Mouse (Mus musculus) lung, postnatal 0 days (tissue): ENCODE measurements at regions not wholly inside any gene's neighbourhood (a gene's known extent, or its start where the extent isn't known, plus 50 kb on each side); places are given as distances from the start of the nearest gene placed in this dataset.
"Not testable (repeated sequence)": the region's sequence is repeated elsewhere in the genome, so short reads cannot be mapped to it uniquely, and the experiment has no call there.

Source experiments
- ATAC-seq: fragments of 200-750 bp; cut with Nextera tagmentation; 2 replicates; pipeline ENCODE4 v1.8.0; 2017; ENCODE audit warnings: moderate library complexity
- DNase-seq: peaks from one replicate; pipeline ENCODE4 v3.0.0-alpha.2; 2016; ENCODE audit warnings: low spot score
- H3K27ac ChIP-seq: fragments of 300-500 bp; sonication (generic); 2 replicates; pipeline ENCODE4 v1.5.1; 2014; ENCODE audit warnings: antibody characterized with exemption, mild to moderate bottlenecking, low read length, mixed read lengths
- H3K27me3 ChIP-seq: fragments of 300-500 bp; sonication (generic); replicated peaks from 2 replicates; pipeline ENCODE4 v1.6.1; 2014; ENCODE audit warnings: low read length, mixed read lengths; ENCODE audit not compliant: insufficient read depth
- H3K36me3 ChIP-seq: fragments of 300-500 bp; sonication (generic); 2 replicates; pipeline ENCODE4 v1.6.1; 2014; ENCODE audit warnings: low read length, mixed read lengths; ENCODE audit not compliant: insufficient read depth
- H3K4me1 ChIP-seq: fragments of 300-500 bp; sonication (generic); 2 replicates; pipeline ENCODE4 v1.6.1; 2014; ENCODE audit warnings: antibody characterized with exemption, low read depth, low read length, mixed read lengths; ENCODE audit not compliant: insufficient read depth
- H3K4me2 ChIP-seq: fragments of 300-500 bp; sonication (generic); replicated peaks from 2 replicates; pipeline ENCODE4 v1.6.1; 2014; ENCODE audit warnings: low read depth, mild to moderate bottlenecking, low read length, moderate library complexity, mixed read lengths
- H3K4me3 ChIP-seq: fragments of 300-500 bp; sonication (generic); 2 replicates; pipeline ENCODE4 v1.5.1; 2014; ENCODE audit warnings: low read depth, low read length
- H3K9ac ChIP-seq: fragments of 300-500 bp; sonication (generic); replicated peaks from 2 replicates; pipeline ENCODE4 v1.6.1; 2014; ENCODE audit warnings: low read depth, mild to moderate bottlenecking
- H3K9me3 ChIP-seq: fragments of 300-500 bp; sonication (generic); 2 replicates; pipeline ENCODE4 v1.6.1; 2016; ENCODE audit warnings: low read length, mixed read lengths
- CTCF ChIP-seq: IDR thresholded peaks from 2 replicates; pipeline ENCODE4 v1.5.1; 2016; ENCODE audit warnings: antibody characterized with exemption, mild to moderate bottlenecking
- EP300 ChIP-seq: IDR thresholded peaks from 2 replicates; pipeline ENCODE4 v1.6.1; 2016; ENCODE audit warnings: antibody characterized with exemption, mild to moderate bottlenecking, control low read depth
- WGBS: fragments of 180-500 bp; shearing (Covaris S2); extraction: QIAGEN DNeasy Blood & Tissue Kit; methylation state at CpG from one replicate; pipeline ENCODE4 v1.1.7; 2014; 5-methylcytosine and 5-hydroxymethylcytosine counted together

DNA sequence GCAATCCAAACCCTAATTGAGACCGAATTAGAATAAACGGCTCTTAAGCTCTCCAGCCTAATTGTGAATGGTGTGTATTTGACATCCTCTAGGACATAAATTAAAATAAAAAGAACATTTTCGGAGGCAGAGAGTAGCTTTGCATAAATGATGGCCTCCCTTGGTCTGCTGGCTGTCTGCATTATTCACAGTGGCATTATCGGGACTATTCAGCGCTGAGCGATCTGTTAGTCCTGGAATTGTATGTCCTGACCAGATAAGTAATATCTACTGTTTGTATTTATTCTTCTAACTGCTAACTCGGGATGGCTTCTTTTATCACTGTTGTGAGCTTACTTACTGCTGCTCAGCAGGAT lies 299.6 kb downstream of the Chl1 start:
- Histone ChIP-seq H3K4me3 (no peak overlapping the region), H3K9me3 (no peaks in the 10 kb centered on the region), H3K27ac (no peak overlapping the region), H3K4me1 (no peaks in the 10 kb centered on the region), H3K27me3 (no peaks in the 10 kb centered on the region), H3K4me2 (no peak overlapping the region; the same call in 1 of the 2 replicates), H3K36me3 (no peaks in the 10 kb centered on the region), H3K9ac (no peak overlapping the region)
- no peak for DNase-seq
- 16% methylated on average over 7 of the region's 7 CpGs for WGBS
- TF ChIP-seq CTCF, result no peak
- no peak for TF ChIP-seq EP300
- no peak for ATAC-seq

DNA sequence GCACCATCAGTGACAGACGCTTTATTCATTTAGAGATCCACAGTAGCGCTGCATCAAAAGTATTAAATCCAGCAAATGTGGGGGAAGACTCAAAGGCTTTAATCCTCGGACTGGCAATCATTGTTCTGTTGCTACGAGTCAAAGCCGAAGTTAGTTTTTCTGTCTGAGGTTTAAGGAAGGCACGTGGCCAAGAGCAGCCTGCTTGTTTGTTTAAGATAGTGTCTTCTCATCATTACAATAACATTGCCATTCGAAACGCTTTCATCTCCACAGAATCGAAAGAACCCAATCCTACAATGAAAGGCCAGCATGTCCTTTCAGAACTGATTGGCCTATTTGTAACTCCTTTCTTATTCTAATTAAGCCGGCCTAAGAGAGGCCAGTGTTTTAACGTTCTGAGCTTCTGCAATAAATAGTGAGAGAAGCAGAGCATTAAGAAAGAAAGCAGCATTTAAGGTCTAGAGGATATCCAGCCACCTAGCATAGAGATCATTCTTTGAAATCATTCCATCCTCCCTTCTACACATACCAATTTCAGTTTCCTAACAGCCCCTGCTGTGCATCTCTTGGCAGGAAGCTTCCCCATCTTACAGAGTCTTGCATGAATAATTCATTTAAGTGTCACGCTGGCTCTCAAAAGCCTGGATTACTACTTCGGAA lies 300.1 kb downstream of the Chl1 start:
- H3K4me1 ChIP-seq, result no peaks in the 10 kb centered on the region
- ATAC-seq, result no peak
- H3K27me3 ChIP-seq, result no peaks in the 10 kb centered on the region
- H3K4me2 ChIP-seq, result no peak overlapping the region; the same call in 1 of the 2 replicates
- TF ChIP-seq CTCF, result no peak
- no peak for TF ChIP-seq EP300
- H3K9ac ChIP-seq, result no peak overlapping the region
- no peak overlapping the region for H3K4me3 ChIP-seq
- no peaks in the 10 kb centered on the region for H3K36me3 ChIP-seq
- DNase-seq, result peak; percentile 8
- WGBS, result 3% methylated on average over 13 of the region's 13 CpGs
- no peak overlapping the region for H3K27ac ChIP-seq
- H3K9me3 ChIP-seq, result no peaks in the 10 kb centered on the region

DNA sequence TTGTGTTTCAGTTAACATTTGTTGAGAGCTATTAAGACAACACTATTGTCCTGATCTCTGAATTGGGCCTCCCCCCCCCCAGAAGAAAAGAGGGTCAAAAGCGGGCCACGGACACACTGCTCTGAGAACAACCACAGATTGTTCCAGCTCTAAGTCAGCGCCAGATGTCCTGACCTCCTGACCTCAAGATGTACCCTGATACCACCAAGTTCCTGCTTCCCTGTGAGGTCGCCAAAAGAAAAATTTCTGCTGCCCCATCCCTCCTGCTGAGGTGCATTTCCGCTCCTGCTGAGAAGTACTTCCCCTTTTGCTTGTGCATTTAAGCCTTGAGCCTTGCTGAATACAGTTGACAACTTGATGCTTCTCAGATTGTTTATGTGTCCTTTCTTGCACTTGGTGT lies 306.0 kb downstream of the Chl1 start:
- not testable (repeated sequence) for H3K4me1 ChIP-seq, H3K9me3 ChIP-seq, H3K9ac ChIP-seq, DNase-seq, ATAC-seq, H3K27me3 ChIP-seq, H3K4me2 ChIP-seq, H3K4me3 ChIP-seq, H3K27ac ChIP-seq, H3K36me3 ChIP-seq
- 81% methylated on average over 5 of the region's 5 CpGs for WGBS

DNA sequence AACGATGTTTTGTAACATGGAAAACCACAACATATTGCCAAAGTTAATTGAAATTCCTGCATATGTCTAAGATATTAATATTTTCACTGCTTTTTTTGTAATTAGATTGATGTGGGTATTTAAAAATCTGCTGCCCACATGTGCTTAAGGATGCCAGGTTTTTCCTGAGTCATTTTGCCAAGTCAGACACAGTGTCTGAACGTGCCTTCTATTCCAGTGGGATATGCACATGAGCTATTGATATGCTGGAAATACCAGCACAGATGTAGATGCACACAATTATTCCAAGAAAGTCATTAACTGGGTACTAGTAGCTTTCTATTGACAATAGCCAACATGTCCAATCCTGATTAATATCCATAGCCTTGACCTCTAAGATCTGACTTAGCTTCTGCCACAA lies 315.7 kb downstream of the Chl1 start:
- H3K36me3 ChIP-seq, result no peaks in the 10 kb centered on the region
- TF ChIP-seq EP300, result no peak
- TF ChIP-seq CTCF, result no peak
- H3K27ac ChIP-seq, result no peak overlapping the region
- 75% methylated on average over 2 of the region's 2 CpGs for WGBS
- ATAC-seq (no peak), DNase-seq (no peak)
- no peaks in the 10 kb centered on the region for H3K9me3 ChIP-seq
- no peak overlapping the region for H3K9ac ChIP-seq
- H3K27me3 ChIP-seq, result no peaks in the 10 kb centered on the region
- H3K4me1 ChIP-seq, result no peaks in the 10 kb centered on the region
- H3K4me3 ChIP-seq, result no peak overlapping the region
- H3K4me2 ChIP-seq, result no peak overlapping the region

DNA sequence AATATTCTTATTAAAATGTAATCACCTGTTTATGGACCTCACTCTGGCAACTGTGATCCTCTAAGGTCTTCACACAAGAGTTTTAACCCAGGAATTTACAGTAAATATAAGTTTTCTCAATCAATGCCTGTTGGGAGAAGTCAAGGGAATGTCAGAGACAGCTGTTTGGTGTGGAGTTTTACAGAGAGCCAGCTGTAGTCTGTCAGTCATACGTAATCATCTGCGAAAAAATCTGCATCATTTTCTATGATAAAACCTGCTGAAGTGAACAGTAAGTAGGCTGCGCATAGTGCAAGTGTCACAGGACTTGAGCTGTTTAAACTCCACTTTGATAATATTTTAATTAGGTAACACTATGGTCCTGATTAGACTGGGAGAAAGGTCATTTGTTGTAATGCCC lies 317.2 kb downstream of the Chl1 start:
- WGBS, result 82% methylated on average over 3 of the region's 3 CpGs
- Histone ChIP-seq H3K4me3 (no peak overlapping the region), H3K4me1 (no peaks in the 10 kb centered on the region), H3K9ac (no peak overlapping the region), H3K4me2 (no peak overlapping the region), H3K36me3 (no peaks in the 10 kb centered on the region), H3K9me3 (no peaks in the 10 kb centered on the region), H3K27ac (no peak overlapping the region), H3K27me3 (no peaks in the 10 kb centered on the region)
- TF ChIP-seq EP300, result no peak
- TF ChIP-seq CTCF, result no peak
- ATAC-seq (no peak), DNase-seq (peak; percentile 39)

DNA sequence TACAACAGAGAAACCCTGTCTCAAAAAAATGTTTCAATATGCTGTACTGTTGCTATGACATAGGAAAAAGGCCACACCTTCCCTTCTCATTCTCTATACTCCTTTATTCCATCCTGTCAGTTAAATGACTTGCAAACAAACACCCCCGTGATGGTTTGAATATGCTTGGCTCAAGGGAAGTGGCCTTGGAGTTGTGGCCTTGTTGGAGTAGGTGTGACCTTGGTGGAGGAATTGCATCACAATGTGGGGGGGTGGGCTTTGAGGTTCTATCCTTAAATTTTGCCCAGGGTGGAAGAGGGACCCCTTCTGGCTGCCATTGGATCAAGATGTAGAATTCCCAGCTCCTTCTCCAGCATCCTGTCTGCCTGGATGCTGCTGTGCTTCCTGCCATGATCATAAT lies 318.5 kb downstream of the Chl1 start:
- DNase-seq (no peak), ATAC-seq (no peak)
- Histone ChIP-seq H3K9me3 (no peaks in the 10 kb centered on the region), H3K4me1 (no peaks in the 10 kb centered on the region), H3K27me3 (no peaks in the 10 kb centered on the region), H3K4me2 (no peak overlapping the region), H3K36me3 (no peaks in the 10 kb centered on the region), H3K4me3 (no peak overlapping the region), H3K9ac (no peak overlapping the region), H3K27ac (no peak overlapping the region)
- WGBS, result 94% methylated on average over 1 of the region's 1 CpGs
- no peak for TF ChIP-seq EP300
- no peak for TF ChIP-seq CTCF

DNA sequence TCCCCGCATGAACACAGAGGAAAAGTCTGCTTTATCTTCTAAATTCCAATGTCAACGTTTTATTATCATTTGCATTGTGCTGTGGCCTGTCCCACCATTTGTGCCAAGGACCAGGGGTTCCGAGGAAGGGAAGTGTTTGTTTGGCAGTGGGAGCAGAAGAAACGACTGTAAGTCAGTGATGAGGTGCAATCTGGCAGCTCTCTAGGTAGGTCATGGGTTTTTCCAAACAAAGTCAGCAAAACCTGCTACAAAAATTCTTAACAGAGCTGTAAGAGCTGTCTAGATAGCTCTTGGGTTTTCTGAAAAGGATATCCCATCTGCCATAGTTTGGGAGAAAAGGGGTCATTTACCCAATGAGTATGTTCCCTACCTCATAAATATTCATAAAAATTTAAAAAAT lies 321.9 kb downstream of the Chl1 start:
- no peak overlapping the region for H3K27ac ChIP-seq
- no peaks in the 10 kb centered on the region for H3K9me3 ChIP-seq
- no peaks in the 10 kb centered on the region for H3K4me1 ChIP-seq
- no peak overlapping the region for H3K4me2 ChIP-seq
- ATAC-seq, result no peak
- TF ChIP-seq CTCF, result no peak
- no peaks in the 10 kb centered on the region for H3K27me3 ChIP-seq
- no peaks in the 10 kb centered on the region for H3K36me3 ChIP-seq
- H3K9ac ChIP-seq, result no peak overlapping the region
- H3K4me3 ChIP-seq, result no peak overlapping the region
- WGBS, result 43% methylated on average over 4 of the region's 4 CpGs
- DNase-seq, result no peak
